Mouse (Mus musculus): ENCODE results near the gene Eif4a1. TPM values are rescaled to one million over a fixed set of nuclear protein-coding genes. Genes with fewer than 3 reads are reported as not detected.
"Not testable (repeated sequence)": the region's sequence is repeated elsewhere in the genome, so short reads cannot be mapped to it uniquely, and the experiment has no call there.

Gene Eif4a1
- total RNA-seq, 2 experiments from 2014 or later, result 640 to 673 TPM

DNA sequence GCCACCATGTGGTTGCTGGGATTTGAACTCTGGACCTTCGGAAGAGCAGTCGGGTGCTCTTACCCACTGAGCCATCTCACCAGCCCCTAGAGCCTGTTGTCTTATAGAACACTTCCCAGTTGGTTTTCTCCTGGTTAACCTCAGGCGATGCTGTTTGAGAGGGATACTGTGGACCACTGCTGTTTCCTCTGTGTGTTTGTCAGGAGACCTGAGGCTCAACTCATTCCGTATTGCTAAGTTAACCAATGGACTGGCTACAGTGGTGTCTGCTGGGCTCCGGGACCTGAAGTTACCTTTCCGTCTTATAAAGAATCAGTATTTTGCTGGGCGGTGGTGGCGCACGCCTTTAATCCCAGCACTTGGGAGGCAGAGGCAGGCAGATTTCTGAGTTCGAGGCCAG, 30.7 kb upstream of the Eif4a1 start:
- not testable (repeated sequence) for DNase-seq (ENCODE audit: low spot score in 2 of 2)

DNA sequence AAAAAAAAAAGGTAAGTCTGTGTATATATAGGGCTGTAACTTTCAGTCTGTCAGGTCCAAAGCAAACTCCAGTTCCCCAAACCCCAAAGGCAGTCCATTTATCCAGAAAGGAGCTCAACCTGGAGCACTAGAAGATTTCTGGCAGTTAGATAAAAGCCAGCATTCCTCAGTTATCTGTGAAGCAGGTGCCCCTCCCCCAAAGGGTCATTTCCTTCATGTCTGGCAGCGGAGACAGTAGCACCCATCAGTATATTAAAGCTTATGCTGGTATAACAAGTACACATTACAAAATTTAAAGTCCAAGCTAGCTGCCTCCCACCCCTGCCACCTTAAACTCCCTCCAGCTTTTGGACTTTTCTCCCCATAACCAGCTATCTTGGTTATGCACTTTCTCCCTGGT, 27.4 kb upstream of the Eif4a1 start:
- no peak for DNase-seq (ENCODE audit: low spot score in 2 of 2)

DNA sequence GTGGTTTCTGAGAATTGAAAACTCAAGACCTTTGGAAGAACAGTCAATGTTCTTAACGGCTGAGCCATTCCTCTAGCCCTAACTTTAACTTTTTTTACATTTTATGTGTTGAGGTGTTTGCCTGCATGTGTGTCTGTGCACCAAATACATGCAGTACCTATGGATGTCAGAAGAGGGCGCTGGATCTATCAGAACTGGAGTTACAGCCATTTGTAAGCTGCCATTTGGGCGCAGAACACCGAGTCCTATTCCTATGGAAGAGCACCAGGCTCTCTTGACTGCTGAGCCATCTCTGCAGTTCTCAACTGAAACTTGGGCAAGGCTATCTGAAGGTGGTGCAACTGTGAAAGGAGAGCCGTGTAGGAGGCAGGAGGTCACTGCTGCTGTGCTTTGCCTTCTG, 26.4 kb upstream of the Eif4a1 start:
- no peak for DNase-seq (ENCODE audit: low spot score in 2 of 2)

DNA sequence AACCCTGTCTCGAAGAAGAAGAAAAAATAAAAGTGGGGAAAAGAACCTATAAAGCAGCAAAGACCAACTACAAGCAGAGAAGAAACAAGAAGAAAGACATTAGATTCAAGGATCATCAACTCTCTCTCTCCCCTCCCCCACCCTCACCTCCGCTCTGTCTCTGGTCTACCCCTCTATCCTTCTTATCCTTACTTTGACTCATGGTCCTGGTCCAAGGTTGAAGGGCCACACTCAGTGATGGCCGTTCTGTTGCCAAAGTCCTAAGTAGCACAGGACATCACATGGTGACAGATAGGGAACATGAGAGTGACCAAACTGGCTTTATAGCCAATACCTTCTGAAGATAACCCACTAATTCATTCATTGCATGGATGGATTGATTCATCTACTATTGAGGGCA, 25.2 kb upstream of the Eif4a1 start:
- DNase-seq (ENCODE audit: low spot score in 2 of 2), result no peak

DNA sequence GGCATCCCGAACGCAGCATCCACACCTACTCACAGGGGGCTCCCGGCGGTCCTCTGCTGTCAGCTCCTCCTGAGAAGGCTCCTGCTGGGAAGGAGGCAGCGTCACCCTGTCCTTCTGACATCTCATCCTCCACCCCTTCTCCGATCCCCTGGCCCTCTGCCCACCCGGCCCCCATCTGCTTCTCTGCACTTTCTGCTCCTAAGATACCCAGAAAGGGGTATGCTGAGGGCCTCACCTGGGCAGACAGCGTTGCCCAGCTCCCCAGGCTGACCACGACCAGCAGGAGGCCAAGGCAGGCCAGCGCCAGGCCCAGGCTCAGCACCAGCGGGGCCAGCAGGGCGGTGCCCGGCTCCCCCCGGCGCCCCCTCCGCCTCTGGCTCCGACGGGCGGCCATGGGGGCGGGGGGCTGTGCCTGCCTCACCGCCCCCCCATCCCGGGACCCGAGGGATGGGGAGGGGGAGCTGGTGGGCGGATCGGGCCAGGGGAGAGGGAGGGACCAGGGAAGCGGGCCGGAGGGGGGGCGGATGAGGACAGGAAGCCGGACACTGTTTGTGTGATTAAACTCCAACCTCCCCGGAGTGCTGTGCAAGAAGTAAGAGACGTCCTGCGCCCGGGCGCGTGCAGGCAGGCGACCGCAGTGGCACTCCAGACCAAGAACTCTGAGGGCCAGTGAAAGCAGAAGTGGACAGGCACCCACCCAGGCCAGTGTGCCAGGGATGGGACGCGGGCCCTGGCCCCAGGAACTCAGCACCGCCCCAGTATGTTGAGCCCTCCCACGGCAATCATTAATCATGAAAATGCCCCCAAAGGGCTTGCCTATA, 23.3 kb upstream of the Eif4a1 start, which contains the start of the genes Tnfsf12 and Tnfsfm13:
Gene Tnfsf12 (minus strand): TSS at position 489 of the 821 bp plus-strand sequence.
Gene Tnfsfm13 (minus strand): TSS at position 738 of the 821 bp plus-strand sequence.
- peak; percentile 46 to 62 for DNase-seq (ENCODE audit: low spot score in 2 of 2)

DNA sequence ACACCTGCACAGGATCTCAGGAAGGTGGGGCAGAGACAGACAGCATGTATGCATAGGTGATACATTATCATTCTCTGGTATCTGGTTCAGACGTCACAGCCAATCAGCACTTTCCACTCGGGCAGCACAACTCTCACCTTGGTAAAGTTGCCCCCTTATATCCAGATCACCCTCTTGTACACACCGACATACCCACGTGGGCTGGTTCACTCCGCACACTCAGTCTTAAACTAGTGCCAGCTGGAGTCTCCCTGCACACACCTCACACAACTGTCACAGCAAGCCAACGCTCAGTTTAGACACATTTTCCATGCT, 22.8 kb upstream of the Eif4a1 start:
- DNase-seq (ENCODE audit: low spot score in 2 of 2), result no peak

DNA sequence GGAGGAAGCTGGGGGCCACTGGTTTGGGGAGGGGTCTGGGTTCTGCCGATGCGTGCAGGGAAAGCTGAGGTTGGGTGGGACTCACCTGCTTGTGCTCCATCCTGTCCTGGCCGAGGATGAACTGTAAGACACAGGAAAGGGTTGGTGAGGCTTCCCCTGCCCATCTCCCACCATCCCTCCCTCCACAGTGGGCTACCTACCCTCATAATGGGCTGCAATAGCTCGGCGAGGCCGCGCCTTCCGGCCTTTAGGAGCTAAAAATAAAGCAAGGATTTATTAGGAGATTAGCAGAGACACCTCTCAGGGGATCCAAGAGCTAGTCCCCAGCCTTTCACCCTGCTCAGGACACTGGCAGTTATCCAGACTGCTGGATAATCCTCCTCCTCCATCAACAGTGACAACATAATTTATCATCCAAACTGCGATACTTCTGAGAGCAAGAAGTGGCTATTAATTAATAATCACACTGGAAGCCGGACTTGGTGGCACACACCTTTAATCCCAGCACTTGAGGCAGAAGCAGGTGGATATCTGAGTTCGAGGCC, 21.3 kb upstream of the Eif4a1 start:
- DNase-seq (ENCODE audit: low spot score in 2 of 2), result no peak

DNA sequence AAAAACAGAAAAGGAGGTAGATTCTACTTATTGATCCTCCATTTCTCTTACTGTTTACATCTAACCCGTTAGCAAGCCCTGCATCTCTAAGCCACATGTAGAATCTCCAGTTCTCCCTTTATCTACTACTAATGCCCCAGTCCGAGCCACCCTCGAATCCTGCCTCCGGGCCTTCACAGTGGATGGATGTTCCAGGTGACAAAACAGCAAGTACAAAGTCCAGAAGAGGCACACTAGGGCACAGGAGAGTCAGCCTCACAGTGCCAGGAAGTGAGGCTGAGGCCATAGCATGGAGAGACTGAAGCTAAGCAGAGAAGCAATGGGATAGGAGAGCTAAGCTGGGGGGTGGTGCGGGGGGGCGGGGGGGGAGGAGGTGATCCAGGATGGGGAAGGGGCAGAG, 20.6 kb upstream of the Eif4a1 start:
- no peak for DNase-seq (ENCODE audit: low spot score in 2 of 2)

DNA sequence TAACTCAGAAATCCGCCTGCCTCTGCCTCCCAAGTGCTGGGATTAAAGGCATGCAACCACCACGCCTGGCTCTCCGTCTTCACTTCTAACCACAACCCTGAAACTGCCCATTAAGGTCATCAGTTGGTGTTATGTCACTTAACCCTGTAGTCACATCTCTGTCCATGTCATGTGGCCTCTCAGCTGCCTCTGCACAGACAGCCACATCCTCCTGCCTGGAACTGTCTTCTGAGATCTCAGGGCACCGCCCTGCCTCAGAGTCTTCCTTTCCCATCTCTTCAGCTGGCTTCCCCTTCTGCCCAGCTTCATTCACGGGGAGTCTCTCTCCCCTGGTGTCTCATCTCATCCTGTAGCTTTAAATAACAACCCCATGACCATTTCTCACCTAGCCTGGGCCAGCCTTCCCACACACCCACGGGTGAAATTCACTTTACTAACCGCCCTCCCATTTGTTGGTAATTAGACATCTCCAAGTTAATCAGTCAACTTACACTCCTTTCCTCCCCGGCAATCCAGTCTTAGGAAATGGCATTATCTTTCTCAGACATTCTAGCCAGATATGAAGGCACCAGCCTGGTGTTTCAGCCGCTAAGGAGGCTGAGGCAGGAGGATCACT, 20.1 kb upstream of the Eif4a1 start:
- DNase-seq (ENCODE audit: low spot score in 2 of 2), result no peak

DNA sequence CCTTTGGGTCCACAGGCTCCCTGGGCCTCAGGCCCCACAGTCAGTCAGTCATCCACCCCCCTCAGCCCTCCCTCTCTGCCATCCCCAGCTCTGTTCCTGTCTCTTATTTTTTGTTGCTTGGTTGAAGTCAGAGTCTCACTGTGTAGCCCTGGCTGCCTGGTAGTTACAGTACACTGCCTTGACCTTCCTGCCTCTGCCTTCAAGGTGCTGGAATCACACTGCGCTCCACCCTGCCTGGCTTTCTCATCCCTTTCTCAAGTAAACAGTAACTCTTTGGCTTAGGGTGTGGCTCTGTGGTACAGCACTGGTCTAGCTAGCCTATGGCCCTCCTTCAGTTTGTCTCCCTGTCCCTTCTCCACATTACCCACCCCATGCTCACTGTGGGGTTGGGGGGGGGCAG, 17.7 kb upstream of the Eif4a1 start:
- no peak for DNase-seq (ENCODE audit: low spot score in 2 of 2)

DNA sequence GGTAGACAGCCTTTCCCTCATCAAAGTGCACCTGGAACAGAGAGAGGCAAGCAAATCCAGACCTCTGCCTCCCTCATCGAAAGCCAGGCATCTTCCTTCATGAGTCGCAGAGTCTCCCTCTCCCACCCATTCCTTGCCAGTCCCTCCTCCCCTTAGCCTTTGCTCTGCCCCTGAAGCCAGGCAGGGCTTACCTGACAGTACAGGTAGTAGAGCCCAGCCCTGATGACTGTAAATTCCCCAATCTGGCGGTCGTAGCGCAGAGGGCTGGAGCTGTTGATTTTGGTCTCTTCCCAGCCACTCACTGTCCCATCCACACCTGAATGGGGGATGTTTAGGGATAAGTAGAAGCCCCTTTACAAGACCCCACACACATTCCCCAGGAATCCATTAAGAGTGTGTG, 14.8 kb upstream of the Eif4a1 start:
- no peak for DNase-seq (ENCODE audit: low spot score in 2 of 2)

DNA sequence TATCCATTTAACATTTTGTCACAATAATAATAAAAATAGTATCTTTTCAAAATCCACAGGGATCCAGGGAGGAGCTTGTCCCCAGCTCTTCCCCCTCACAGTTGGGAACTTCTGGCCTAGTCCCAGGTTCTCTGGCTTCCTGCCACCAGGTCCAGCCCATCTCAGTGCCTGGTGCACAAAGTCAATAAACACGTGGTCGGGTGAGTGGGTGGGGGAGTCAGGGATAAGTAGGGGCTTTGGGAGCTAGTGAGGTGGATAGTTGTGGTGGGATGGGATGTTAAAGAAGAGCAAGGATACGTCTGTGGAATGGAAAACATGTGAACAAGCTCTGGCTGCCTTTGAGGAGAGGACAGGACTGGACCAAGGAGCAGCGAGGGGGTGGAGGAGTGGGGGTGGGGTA, 14.2 kb upstream of the Eif4a1 start:
- DNase-seq (ENCODE audit: low spot score in 2 of 2), result no peak

DNA sequence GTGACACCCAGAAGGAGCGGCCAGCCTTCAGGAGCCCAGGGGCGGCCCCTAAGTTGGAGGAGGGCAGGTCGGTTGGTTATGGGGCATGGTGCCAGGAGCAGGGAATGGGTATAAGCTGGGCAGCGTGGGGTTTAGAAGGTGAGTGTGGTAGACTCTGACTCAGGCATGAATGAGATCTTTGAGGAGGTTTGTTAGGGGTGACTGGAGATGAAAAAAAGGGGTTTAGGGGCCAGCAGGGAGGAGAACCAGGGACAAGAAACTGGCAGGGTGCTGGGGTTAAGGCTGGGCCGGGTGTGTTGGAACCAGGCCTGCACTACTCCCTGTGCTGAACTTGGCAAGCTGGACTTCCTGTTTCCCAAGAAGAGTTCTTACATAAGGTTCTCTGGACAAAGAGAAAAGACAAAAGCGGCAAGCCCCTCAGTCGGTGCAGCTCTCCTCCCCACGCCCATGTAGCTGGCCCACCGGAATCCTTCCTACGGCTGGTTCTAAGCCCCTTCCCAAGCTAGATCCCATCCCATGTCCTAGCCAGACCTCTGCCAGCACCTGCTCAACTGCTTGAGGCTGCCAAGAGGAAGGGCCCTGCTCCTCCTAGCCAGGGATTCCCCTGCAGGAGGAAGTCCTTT, 13.4 kb upstream of the Eif4a1 start, which contains the start of gene Tnfsf13:
Gene Tnfsf13 (minus strand): TSS at position 259 of the 623 bp plus-strand sequence.
- DNase-seq (ENCODE audit: low spot score in 2 of 2), result no peak

DNA sequence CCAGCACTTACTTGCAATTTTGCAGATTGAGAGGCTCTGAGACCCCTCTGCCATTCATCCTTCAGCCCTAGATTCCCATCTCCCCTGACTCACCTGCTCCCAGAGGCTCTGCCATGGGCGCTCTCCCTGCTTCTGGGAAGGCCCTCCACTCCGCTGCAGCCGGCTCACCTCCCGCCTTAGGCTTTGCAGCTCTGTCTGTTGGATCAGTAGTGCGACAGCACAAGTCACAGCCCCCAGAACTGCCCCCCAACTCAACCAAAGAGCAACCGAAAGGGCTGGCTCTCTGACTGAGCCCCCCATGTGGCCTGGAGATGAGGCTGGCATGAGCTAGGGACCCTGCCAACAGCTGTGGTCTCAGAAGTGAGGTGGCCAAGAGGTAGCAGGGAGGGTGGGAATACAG, 12.7 kb upstream of the Eif4a1 start:
- DNase-seq (ENCODE audit: low spot score in 2 of 2), result no peak

DNA sequence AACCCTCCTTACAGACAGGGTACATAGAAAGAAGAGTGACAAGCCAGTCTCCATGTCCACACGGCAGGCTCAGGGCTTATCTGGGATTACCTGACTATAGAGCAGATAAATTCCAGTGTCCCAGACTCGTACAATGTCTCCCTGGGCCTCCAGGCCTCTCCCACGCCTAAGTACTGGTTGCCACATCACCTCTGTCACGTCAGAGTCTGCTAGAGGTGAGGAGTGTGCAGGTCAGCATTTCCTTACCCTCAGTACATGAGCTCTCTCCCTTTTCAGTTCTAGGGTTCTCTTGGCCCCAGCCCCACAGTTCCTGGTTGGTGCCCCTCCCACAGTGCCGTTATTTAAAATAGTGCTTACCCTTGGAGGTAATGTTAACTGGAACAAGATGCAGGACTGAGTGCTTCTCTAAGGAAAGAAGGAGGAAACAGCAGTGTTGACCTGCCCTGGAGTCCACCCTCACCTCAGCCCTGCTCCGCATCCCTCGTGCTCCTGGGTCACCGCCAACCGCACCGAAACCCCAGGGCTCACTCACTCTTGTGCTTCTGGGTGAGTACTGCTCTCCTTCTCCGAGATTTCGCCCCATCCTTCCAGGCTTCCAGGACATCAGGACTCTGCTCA, 12.0 kb upstream of the Eif4a1 start:
- no peak for DNase-seq (ENCODE audit: low spot score in 2 of 2)

DNA sequence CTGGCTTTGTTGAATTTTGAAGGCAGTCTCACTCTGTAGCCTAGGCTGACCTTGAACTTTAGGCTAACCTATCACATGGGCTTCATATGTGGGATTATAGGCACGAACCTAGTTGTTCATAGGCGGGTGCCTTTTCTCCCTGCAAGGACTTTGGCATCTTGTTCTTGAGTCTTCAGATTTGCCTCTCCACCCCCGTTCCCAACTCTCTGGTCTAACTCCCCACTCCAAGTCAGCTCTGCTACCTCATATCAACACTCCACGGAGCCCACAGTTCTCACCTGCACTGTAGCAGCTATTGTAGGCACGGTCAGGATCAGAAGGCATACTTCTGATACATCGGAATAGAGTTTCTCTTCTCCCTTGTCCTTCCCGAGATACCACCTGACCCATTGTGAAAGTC, 11.4 kb upstream of the Eif4a1 start:
- no peak for DNase-seq (ENCODE audit: low spot score in 2 of 2)

DNA sequence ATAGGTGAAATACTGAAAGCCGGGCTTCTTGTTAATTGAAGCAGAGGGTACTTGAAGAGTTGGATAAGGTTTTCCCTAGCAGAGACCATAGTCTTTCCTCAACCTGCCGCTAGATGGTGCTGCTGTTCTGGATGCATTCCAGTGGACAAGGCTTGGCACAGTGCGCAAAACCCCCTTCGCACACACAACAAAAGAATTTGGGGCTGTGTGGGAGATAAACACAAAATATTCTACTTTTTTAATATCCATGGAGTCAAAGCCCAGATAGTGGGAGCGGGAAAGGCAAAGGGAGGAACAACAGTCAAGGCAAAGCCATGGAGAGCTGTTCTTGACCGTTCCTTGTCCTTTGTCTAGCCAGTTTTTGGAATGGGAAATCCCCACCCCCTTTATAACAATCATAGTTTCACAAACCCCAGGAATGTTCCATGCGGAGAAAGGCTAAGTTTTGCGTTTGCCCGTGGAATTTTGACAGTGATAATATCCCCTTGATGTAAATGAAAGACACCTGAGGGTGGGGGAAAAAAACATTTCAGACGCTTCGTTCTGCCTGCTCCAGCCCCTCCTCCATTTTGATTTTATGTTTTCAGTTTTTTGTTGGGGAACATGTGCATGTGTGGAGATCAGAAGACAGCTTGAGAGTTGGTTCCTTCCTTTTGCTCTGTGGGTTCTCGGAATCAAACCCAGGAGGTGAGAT, 10.8 kb upstream of the Eif4a1 start:
- DNase-seq (ENCODE audit: low spot score in 2 of 2), result peak in 1 of 2 experiments; percentile 84

DNA sequence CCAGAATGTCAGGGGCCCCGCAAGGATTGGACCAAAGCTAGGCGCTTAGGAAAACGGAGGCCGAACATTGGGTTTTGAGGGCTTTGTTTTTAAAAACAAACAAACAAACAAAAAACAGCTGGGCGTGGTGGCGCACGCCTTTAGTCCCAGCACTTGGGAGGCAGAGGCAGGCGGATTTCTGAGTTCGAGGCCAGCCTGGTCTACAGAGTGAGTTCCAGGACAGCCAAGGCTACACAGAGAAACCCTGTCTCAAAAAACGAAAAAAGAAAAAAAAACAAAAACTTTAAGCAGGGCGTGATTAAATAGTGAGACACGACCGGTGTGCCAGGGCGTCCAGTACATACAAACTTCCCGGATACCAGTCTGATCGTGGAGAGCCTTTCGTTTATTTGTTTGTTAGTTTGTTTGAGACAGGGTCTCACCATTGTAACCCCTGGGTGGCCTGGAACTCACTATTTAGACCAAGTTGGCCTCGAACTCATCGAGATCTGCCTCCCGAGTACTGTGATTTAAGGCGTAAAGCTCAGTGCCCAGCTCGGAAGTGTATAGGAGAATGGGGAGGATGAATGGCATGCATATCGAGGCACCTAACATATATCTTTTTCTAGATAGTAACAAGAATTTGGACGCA, 10.1 kb upstream of the Eif4a1 start:
- no peak for DNase-seq (ENCODE audit: low spot score in 2 of 2)

DNA sequence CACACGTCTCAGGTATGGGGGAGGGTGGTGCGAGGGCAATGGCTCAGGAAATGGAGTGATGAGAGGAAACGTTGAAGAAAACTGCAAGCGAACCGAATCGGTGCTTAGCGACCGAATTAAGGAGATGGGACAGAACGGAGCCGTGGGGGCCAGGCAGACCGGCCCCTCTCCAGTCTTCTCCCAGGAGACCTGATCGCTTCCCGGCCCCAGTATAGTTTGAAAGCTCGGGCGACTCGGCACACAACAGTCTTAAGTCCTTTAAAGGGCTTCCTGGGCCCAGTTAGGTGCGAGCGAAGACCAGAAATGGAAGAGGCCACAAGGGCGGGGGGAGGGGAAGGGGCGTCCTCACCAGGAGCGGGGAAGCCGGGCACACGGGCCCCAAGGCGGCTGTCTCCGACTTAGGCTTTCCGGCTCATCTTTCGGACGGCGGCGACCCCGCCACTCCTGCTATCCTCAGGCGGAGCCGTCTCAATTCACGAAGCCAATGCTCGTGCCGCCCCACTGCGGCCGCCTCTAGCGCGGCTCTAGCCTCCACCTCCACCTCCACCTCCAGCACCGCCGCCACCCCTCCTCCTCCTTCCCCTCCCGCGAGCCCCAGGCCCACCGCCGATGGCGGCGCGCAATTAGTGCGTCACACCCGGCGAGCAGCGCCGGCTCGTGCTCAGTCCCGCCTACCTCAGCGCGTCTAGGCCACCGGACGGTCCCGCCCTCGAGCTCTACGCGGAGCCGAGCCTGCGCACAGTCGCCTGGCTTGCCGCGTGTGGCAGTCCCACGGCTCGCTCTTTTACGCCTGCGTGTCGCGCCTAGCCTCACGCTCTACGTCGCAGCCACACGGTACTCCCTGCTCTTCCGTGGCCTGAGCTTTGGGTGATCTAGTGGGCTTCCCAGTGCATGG, 9.3 kb upstream of the Eif4a1 start, which contains the start of gene Senp3:
Gene Senp3 (minus strand): TSS at position 771 of the 895 bp plus-strand sequence.
- DNase-seq (ENCODE audit: low spot score in 2 of 2), result peak; percentile 91
